Mouse (Mus musculus) cerebellum, postnatal 10 days (tissue): Measurements from ENCODE around the gene Taok1.
"Not testable (repeated sequence)": the region's sequence is repeated elsewhere in the genome, so short reads cannot be mapped to it uniquely, and the experiment has no call there.

Experiments
- DNase-seq, 2 experiments: peaks; one replicate each; pipeline ENCODE4 v3.0.0; 2021; ENCODE audit warnings: mixed read lengths in 2 of 2

Gene Taok1

GRCm38 (mm10) chr11:77545261-77545660 lies 62.4 kb downstream of the Taok1 start:
- no peak for DNase-seq

DNA sequence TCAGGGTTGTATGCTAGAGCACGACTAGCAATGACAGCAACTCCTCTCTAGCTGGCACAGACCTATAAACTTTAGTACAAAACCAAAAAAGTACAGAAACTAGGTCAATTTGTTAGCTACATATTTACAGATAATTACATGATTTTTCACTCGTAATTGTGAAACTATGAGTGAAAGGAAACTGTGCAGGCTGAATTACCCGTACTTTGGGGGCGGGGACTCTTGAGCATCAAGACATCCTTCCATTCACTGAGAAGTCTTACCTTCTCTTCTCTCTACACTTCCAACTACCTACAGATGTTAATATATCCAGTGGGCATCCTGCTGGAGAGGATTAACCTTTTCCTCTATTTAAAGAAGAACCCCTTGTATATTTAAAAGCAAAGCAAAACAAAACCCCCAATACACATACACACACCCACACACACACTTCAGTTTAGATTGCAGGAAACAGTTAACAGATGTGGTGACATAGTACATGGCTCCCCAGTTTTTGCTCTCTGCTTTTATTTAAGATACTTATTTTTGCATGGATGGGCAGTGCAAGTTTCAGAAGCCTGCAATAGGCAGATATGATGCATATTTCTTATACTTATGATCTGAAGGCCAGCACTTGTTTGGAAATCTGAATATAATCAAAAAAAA lies 75.3 kb downstream of the Taok1 start:
- no peak for DNase-seq

GRCm38 (mm10) chr11:77530862-77531261 lies 76.8 kb downstream of the Taok1 start:
- no peak for DNase-seq

- no peak for DNase-seq
Observed at GRCm38 (mm10) chr11:77529644-77530043, 78.0 kb downstream of the Taok1 start.

- DNase-seq, result not testable (repeated sequence)
Observed at GRCm38 (mm10) chr11:77528420-77528819, 79.2 kb downstream of the Taok1 start.

DNA sequence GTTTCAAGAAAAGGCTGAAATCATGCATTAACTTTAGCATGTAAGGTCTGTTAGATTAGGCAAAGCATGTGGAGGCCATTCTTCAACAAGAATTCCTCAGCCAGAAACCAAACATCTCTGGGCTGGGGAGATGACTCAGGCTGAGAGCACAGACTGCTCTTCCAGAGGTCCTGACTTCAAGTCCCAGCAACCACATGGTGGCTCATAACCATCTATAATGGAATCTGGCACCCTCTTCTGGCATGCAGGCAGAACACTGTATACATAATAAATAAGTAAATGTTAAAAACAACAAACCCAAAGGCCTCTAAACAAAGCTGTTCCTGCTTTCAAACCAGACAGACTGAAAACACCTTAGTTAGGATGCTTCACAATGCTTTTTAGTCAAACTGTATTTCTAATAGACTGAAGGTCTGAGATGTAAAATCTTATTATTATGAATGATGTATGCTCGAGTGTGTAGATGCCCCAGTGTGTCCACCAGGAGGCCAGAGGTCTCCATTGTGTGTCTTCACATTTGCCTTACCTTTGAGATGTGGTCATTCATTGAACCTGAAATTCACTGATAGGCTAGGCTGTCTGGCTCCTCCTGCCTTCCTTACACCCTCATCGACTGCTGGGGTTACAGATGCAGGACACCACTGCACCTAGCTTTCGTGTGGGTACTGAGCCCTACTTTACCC lies 81.7 kb downstream of the Taok1 start:
- DNase-seq, result no peak

DNA sequence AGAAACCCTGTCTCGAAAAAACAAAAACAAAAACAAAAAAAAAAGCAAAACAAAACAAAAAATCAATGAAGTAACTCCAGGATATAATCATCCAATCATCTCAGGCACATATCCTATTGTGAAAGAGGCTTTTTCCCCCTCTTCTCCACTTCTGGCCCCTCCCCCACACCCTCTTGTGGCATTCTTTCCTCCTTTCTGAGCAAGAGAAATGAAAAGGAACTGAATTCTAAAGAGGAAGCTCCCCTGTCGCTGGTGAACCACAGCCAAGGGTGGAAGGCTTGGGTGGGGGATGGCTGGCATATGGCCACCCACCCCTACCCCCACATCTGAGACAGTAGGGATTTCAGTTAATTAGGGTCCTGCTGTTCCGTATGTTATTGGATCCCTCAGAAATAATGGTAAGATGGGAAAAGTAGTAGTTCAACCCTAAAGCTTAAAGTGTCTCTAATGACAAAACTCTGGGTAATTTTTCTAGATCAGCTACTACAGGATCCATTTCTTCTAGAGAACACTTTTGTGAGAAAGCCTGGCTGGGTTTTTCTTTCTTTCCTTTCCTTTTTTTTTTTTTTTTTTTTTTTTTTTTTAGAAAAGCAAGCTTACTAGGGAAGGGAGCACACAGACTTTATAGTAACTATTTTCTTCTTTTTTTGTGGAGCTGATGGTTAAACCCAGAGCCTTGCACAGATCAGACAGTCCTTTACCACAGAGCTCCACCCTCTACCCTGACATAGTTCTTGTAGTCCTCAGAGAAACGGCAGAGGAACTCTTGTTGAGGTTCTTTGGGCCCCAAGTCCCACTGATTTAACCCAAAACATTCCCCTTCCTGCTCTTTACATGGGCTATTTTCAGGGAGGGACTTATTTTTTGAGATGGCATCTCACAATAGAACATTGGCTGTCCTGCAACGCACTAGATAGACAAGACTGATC lies 86.8 kb downstream of the Taok1 start:
- peak; percentile 35 to 45 for DNase-seq

DNA sequence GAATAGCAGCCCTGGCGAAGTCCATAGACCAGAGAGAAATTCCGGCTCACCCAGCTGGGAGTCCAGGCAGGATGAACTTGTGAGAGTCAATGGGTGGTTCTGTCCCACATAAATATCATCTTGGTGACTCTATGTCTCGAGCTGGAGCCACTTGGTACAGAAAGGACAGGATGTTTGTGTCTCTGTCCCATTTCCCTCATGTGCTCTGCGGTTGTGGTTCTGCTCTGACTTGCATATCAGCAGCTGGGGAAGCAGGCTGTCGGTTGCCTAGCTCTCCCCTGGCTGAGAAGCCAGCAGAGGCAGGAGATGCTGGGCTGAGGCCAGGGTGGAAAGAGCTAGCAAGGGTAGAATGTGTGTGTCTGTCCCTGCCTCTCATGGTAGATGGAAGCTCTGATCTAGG lies 88.6 kb downstream of the Taok1 start, which contains the start of gene Gm10392:
Gene Gm10392 (minus strand): TSS at position 156 of the 400 bp plus-strand sequence.
- DNase-seq, result no peak

DNA sequence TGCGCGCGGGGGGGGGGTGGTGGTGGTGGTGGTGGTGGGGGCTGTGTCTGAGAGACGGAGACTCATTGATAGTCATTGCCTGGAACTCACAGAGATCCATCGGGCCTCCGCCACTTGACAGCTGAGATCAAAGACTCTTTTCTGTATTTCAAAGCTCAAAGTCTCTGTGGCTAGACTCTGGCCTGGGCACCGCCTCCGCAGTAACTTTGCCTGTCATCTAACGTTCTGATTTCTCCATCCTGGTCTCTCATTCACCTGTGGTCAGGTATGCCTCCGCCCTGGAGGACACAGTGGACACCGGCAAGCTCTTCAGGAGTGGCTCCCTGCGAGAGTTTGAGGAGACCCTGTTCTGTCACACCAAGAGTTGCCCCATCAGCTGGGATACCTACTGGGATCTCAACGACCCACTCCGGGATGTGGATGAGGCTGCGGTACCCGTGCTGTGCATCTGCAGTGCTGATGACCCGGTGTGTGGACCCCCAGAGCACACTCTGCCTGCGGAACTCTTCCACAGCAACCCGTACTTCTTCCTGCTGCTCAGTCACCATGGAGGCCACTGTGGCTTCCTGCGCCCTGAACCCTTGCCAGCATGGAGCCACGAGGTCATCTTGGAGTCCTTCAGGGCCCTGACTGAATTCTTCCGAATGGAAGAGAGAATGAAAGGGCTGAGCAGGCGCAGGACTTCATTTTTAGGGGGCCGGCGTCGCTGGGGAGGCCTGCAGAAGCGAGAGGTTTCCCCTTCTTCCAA lies 89.4 kb downstream of the Taok1 start:
- DNase-seq, result no peak

- no peak for DNase-seq
Observed at GRCm38 (mm10) chr11:77516553-77517425, 90.8 kb downstream of the Taok1 start.

GRCm38 (mm10) chr11:77515637-77516552 lies 91.7 kb downstream of the Taok1 start, which contains the start of gene Trp53i13:
Trp53i13 (minus strand) TSS chr11:77515980.
- DNase-seq, result peak; percentile 28 to 31

GRCm38 (mm10) chr11:77514832-77515636 lies 92.6 kb downstream of the Taok1 start, which contains the start of gene Abhd15:
Abhd15 (plus strand) TSS chr11:77515121.
- DNase-seq, result peak; percentile 77 to 82

DNA sequence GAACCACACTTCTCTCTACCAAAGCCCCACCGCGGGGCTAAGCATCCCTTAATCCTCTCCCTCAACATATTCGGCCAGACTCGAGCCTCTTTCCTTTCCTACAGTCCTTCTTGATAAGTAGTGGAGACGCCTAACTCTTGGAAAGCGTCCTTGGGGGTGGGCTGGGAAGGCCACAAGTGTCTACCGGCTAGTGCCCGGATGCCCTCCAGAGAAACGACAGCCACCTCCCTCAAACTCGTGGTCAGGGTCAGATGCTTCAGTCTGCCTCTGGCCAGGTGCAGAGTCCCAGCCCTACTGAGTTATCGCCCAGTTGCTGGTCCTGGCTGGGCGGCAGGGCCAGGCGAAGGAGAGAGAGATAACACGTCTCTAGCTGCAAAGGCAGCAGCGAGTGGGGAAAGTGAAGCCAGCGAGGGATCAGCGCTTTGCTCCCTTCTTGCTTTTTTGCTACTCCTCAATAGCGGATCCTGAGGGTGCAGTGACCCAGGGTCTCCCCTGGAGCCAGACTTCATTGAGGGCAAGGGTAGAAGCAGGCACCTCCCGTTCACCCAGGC lies 93.3 kb downstream of the Taok1 start:
- no peak for DNase-seq

DNA sequence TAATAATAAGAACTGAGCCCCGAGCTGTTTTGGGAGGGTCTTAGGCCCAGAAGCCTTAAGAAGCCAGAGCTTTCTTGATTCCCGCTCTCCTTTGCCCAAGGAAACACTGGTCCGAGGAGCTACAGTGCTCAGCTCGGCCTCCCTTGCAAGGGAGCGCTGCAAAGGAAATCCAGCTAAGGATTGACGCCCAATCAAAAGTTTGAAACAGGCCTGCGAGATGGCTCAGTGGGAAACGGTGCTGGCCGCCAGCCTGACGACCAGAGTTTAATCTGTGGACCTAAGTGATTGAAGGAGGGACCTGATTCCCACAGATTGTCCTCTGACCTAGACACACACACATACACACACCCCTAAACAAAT lies 93.8 kb downstream of the Taok1 start:
- DNase-seq, result no peak

DNA sequence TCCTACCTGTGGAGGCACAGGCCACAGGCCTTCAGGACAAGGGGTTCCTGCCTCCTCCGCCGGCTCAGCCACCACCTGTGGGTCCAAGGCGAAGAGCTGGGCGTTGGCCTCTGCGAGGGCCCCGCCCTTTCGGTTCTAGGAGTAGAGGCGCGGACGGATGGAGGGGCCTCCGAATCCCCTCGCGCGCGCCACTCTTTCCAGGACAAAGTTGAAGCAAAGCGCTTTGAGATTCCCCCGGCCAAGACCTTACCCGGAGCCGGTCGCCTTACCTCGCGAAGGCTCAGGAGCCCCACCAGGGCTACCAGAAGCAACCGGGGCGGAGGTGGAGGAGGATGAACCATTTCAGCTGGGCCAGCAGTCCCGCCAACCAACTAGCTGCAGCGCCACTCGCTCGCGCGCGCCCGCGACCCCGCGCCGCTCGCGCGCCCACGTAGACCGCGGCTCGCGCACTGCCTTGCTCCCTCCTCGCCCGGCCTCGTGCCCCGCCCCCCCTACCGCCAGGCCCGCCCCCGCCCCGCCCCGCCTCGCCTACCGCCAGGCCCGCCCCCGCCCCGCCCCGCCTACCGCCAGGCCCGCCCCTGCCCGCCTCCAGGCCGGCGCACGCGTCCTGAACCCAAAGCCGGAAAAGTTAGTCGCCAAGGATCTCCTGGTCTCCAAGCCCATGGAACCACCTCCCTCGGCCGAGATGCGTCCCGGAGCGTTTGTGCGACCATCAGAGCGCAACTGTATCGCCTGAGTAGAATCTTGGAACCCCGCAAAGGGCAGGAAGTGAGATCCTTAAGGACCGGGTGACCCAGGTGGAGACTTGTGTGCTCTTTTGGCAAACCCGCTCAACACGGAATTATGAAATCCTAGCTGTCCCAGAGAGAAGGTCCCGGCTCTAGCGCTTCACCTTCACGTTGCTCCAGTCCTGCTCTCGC lies 94.5 kb downstream of the Taok1 start:
- DNase-seq, result peak; percentile 89 to 95

- DNase-seq, result no peak
Observed at GRCm38 (mm10) chr11:77511336-77511735, 96.3 kb downstream of the Taok1 start.

DNA sequence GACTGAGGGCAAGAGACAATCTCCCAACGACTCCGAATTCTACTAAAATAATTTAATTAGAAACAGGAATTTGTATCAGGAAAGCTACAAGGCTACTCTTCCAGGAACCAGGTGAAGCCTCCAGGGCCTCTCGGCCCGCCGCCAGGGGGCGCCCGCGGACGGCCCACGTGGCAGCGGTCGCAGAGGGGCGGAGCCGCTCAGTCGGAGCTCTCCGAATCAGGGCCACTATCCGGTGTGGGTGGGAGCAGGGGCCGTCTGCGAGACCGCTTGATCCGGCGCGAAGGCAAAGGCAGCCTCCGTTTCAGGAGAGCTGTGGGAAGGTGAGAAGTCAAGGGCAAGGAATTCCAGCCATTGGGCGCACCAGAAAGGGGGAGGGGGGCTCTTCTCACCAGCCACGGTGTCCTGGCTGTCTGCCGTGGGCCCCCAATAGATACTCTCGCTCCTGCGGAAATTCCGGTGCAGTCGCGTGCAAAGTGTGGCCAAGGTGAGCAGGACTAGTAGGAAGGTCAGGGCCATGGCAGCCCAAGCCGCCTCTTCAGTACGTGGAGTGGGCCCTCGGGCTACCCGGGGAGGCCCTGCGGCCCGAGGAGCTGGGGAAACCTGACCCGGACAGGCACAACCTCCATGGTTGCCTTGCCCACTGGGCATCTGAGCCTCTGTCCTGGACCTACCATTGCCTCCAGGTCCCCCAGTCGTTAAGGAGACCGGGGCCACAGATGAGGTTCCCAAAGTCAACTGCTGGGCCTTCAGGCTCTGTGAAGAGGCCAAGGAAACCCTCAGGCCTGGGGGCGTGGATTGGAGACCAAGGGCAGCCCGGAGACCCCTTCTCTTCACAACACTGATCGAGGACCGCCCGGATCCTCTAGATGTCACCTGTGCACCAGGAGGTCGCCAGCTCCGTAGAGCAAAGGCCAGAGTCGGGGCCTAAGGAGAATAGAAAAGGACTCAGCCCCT lies 99.3 kb downstream of the Taok1 start:
- DNase-seq, result peak; percentile 89 to 92
